Mouse (Mus musculus) 3T3-L1 (cell line): Measurements from ENCODE around the gene Glrb.

Source experiments
- DNase-seq: peaks from one replicate; pipeline ENCODE4 v3.0.0-alpha.2; 2015; ENCODE audit warnings: low read depth, low spot score

Gene Glrb

GRCm38 (mm10) chr3:80913111-80913778, at the start of gene Glrb:
TSS of gene Glrb (minus strand) at chr3:80913660.
- DNase-seq: no peak

DNA sequence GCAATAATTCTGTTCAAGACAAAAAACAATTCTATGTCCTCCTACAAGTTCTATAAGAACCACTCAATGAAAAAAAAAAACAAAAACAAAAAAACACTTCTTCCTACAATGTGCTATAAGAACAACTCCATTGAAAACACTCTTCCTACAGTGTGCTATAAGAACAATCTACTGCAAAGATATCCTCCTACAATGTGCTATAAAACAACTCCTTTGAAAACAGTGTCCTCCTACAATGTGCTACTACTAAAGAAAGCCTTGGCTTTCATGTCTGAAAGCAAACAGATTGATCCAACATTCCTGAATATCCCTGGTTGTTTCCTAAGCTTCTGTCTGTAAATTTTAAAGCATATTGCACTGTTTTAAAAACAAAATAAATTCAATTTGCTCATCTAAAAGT, 46.5 kb upstream of the Glrb start:
- DNase-seq: no peak

DNA sequence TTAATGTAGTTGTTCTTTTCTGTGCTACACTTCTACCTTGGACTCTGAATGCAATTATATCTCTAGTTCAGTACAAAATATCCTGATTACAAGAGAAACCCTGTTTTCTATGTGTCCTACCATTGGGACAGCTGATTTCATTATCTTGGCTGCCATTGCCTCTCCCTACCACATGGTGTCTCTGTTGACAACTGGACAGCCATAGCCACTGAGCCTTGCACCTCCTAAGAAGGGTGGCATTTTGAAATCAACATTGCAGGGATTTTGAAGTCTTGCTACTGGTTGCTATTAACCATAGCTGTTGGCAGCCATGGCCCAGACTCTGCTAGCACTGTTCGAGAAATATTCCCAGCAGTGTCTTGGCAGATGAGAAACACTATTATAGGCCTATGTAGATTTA, 45.1 kb upstream of the Glrb start:
- DNase-seq: peak; percentile 90

DNA sequence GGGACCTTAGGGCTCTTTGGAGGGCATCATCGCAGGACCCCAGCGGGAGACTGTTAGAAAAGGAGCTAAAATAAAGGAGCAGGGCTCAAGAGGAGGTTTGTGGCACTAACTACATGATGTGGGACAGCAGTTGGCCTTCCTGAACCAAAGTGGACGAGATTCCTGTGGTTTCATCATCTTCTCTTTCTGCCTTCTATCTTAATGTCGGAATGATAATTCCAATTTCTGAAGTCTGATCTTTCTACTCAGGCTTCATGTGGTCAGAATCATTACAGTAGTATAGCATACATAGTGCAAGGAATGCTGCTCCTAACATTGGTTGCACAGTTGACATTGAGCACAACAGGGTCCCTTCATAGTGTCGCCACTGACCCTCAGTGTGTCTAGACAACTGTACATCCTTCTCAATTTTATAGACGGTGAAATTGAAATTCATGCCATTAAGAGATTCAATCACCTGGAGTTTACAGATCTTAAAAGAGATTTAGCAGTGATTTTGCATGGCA, 372 bp upstream of the Glrb start:
- no peak for DNase-seq

DNA sequence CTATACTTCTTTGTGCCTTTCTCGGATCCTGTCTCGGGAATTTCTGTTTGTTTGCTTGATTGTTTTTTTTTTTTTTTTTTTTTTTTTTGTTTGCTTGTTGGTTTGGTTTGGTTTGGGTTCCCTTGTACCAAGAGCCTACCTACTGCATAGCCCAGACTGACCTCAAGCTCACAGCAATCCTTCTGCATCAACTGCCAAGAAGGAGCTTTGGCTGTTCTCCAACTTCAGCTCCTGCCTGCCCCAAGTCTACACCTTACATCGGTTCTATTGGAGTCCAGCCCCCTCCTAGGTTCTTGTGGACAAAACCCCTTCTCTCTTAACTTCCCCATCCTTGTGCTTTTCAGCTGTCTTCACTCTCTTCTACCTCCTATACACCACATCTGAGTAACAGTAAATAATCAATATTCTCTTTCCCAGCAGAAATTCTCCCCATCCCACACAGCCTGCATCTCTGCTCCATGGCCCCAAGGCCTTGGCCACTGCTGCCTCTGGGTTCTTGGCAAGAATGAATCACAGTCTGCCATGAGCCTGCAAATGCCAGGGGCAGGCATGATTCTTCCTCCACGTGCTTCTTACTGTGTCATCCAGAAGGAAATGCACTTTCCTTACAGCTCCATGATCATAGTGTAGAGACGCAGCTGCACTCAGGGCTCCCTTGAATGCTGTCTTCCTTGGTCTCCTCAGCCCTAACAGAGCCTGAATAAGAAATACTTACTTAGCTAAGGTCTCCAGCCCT, 18.5 kb downstream of the Glrb start:
- peak; percentile 56 for DNase-seq

DNA sequence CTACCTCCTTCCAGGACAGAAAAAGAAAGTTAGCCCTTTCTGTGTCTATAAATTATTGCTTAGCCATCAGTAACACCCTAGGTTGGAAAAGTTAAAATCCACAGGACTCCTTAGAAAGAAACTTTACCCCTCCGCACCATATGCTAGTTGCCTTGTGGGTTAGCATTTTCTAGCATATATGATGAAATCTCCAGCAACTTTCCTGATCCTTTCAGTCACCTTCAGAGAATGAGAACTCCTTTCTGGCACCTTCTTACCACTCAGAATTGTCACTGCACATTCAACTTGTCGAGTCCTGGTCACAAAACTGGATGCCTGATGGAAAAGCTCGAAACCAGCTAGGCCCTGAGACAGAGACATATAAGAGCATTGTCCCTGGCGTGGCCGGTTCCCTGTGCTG, 19.1 kb downstream of the Glrb start:
- peak; percentile 32 for DNase-seq

DNA sequence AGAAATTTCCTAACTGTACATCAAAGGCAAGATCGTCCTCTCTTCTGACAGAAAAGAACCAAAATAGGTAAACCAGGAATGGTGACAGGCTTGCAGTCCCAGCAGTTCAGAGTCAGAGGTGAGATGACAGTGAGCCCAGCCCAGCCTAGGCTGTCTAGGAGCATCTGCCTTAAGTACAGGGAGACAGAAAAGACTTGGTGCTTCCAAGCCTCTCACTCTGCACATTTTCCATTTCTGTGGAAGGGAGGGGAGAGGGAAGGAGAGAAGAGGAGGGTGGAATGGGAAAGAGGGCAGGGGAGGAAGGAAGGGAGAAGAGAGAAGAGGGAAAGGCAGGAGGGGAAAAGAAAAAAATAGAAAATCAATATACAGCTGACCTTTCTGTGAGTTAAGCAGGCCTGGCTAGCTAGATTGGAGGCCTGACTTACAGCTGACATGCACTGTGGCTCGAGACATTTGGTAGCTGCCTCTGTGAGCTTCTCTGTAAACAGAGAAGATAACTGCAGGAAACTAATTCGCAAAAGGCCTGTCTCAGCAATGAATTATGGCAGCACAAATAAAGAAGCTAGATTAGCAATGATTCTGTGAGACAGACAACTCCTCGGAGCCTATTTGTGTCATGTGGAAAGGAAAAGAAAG, 20.3 kb downstream of the Glrb start:
- DNase-seq: no peak

DNA sequence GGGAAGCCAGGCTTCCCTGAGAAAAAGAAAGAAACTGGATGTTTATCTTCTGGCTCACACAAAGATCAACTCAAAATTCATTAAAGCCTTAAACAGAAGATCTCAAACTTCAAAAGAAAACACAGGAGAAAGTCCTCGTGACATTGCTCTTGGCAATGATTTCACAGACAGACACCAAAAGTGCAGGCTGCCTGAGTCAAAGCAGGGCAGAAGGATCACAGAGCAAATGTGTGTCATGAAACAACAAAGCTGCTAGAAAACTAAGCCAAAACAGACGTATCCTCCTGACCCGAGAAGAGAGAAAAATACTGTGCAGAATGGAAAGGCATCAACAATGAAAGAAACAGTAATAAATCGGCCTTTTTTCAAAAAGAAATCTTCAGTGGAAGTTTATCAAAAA, 22.4 kb downstream of the Glrb start:
- no peak for DNase-seq

GRCm38 (mm10) chr3:80885174-80885573, 28.3 kb downstream of the Glrb start:
- peak; percentile 6 for DNase-seq

DNA sequence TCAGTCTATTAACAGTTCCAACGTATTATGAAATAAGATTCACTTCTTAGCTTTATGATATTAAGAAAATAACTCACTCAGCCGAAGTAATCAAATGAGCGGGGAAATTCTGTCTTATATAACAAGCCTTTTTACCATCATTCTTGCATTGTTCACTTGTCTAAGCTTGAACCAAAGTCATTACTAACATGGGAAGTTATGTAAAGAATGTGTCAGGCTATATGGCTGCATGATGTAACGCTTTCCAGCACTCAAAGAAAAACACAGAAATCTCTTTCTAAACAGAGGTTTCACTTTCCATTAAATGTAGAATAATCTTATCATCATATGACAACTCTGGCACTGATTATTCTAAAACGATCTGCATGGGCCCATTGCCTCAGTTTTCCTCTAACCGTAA, 29.9 kb downstream of the Glrb start:
- DNase-seq: peak; percentile 50

DNA sequence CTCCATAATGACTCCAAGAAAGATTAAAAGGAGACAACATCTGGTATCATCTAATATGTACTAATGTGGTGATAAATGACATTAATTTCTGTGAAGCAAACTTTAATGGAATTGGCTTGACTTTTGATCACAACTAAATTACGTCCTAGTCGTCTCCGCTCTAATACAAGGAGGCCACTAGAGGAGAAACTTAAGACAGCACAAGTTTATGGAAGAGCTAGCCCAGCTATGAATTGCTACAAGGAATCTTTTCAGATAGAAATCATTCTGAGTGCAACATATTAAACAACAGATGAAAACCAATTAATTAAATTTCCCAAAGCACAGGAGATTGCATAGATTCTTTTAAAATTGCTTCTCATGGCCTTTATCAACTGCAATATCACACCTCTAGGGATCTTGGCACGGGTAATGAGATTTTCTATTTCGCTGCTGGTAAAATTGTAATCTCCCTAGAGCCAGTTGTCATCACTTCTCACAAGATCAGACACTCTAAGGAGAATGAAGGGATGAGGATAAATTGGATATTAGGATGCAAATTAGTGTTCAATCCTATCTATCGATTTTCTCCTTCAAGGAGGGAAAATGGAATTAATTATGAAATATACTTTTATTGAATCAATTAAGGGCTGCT, 32.7 kb downstream of the Glrb start:
- no peak for DNase-seq

- peak; percentile 81 for DNase-seq
Observed at GRCm38 (mm10) chr3:80878571-80878970, 34.9 kb downstream of the Glrb start.

DNA sequence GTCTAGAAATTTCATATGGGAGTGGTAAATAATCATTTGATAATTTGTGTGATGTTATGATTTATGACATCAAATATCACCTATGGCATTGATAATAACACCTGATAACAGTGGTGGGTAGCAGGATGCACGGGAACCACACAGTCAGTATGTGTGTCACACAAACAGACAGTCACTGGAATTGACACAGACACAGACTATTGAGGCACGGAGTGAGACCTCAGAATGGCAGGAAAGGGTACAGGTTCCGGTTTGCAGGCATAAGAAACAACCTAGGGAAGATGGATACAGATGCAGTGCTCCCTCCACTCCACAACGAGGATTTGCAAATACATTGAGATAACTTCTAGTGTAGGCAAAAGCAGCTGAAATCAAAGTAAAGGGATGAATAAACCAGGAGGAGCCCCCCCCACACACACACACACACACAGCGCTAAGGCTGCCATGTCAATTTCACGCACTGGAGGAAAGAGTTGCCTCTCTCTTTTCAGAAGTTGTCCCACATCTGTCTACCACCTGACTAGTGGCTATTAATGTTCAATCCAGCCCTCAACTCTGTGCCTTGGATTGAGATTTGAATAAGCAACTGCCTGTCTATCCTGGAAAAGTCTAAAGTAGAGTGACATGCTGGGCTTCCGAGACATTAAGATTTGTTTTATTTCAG, 38.6 kb downstream of the Glrb start:
- DNase-seq: no peak

GRCm38 (mm10) chr3:80874081-80874480, 39.4 kb downstream of the Glrb start:
- DNase-seq: no peak

- DNase-seq: no peak
Observed at GRCm38 (mm10) chr3:80871472-80872171, 41.8 kb downstream of the Glrb start.

DNA sequence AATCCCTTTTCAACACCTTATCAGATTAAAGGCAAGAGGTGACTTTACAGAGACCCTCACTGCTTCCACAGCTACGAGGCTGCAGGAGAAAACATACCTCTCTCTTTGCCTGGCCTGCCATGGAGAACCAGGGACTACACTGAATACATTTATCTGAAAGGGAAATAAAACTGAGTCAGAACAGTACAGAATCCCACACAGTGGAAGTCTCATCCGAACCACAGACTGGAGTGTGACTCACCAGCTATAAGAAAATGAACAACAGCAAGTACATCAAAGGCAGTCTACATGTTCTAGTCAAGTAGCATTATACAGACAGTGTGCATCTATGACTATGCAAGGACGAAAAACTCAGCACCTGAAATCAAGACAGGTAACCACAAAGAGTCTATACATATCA, 46.1 kb downstream of the Glrb start:
- DNase-seq: no peak

DNA sequence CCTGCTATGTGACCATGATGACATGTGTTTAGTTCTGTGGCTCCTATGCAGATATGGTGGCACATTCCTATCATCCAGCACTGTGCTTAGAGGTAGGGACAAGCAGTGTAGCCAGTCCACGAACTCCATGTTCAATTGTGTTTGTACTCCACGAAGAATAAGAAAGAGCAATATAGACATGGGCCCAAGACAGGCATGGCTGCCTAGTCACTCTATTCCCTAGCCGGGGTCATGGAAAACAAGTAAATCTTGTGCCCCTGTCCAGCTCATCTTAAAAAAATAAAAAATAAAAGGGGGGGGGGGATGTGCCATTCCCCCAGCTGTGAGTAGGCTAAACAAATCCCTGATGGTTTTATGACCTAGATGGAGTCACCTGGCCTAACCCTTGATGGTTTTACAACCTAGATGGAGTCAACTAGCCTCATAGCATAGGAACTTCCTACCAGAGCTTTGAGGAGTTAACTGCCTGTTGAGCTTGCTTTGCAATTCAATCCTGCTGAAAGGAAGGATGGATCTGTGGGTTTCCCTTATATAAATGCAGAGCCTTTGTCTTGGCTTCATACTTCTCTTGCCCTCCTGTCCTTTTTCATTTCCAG, 60.5 kb downstream of the Glrb start:
- DNase-seq: no peak

- DNase-seq: no peak
Observed at GRCm38 (mm10) chr3:80850947-80851346, 62.5 kb downstream of the Glrb start.

- DNase-seq: no peak
Observed at GRCm38 (mm10) chr3:80845634-80846033, 67.8 kb downstream of the Glrb start.

DNA sequence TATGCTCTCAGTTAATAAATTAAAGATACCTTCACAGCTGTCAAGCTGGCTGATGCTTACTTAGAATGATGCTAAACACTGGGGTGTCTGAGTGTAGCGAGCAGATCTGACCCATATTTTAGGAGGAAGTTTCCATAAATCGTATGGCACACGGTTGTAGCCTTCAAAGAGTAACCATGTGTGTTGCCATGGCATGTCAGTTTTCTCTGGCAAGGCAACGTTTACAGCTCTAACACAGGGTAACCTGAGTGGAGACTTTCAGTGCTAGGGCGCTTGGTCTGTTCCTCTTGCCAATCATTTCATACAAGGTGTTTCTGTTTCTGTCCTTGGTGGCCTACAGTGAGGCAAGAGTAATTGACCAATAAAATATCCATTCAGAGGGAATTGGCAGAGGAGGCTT, 73.6 kb downstream of the Glrb start:
- no peak for DNase-seq

DNA sequence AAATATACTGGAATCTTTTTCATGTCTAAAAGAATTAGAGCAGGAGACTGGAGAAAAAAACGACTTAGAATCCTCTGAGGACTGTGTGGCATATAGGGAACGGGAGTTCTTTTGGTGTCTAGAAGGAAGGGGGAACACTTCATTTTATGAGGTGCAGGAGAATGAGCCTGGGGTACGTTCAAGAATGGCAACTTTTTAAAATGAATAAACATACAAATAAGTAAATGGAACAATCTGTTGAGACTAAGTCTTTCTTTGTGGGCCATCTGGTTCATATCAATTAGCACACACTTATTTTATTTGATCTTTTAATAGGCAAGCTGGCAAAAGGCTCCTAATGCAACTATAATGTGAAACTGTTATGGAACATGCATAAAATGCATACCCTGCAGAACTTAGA, 75.9 kb downstream of the Glrb start:
- DNase-seq: no peak
